In genomic region chr12:111144598-111144997, GRCm38 (mm10) we compare ENCODE assay signal across 30 mouse cellular contexts. TPM values are rescaled to one million over a fixed set of nuclear protein-coding genes. Genes with fewer than 3 reads are reported as not detected.
A peak's percentile ranks its signal among the peaks of the same experiment; 100 is the strongest.
DNase-seq lines count a peak whose midpoint lies in the region; ATAC-seq and TF ChIP-seq lines count a peak whose summit lies in the region.
"Had no signal": no experiment of that assay in that cellular context is flagged by ENCODE, and none has a peak within 500 bp of the region (broad histone marks: within the 10 kb centered on the region; RNA-seq: fewer than 3 reads in every experiment).

No protein-coding gene starts in this region.

- H3K9me3 ChIP-seq in forebrain, embryonic 13.5 days (replicated peaks) = no peaks in the 10 kb centered on the region
- H3K9me3 ChIP-seq in forebrain, embryonic 16.5 days (ENCODE audit: control insufficient read depth, low read length) = no peaks in the 10 kb centered on the region
- no peaks in the 10 kb centered on the region for H3K9me3 ChIP-seq in hindbrain, embryonic 12.5 days (replicated peaks)
- no peaks in the 10 kb centered on the region for H3K9me3 ChIP-seq in hindbrain, embryonic 13.5 days
- H3K9me3 ChIP-seq in neural tube, embryonic 15.5 days (replicated peaks) = no peaks in the 10 kb centered on the region
- H3K9me3 ChIP-seq in liver, postnatal 0 days (ENCODE audit: low read length) = no peaks in the 10 kb centered on the region
- H3K9me3 ChIP-seq: forebrain, embryonic 12.5 days; kidney, embryonic 15.5 days; midbrain, embryonic 15.5 days; neural tube, embryonic 12.5 days had no signal

- DNase-seq in neural tube, embryonic 10.5 days (ENCODE audit: extremely low spot score, low spot score) = no peak
- DNase-seq in liver, postnatal 0 days = no peak
- DNase-seq: adrenal gland, postnatal 10 days; cerebellum, adult 8-10 months; cerebellum, postnatal 25 days; gastrocnemius, adult 2 months; kidney, adult 11 months; lung, adult 18-20 months; thymus, adult 18-20 months; thymus, postnatal 25 days had no signal

- H3K4me2 ChIP-seq in forebrain, embryonic 13.5 days = no peak overlapping the region
- no peak overlapping the region for H3K4me2 ChIP-seq in forebrain, embryonic 16.5 days (ENCODE audit: low read length)
- no peak overlapping the region for H3K4me2 ChIP-seq in hindbrain, embryonic 12.5 days (replicated peaks)
- no peak overlapping the region for H3K4me2 ChIP-seq in hindbrain, embryonic 13.5 days
- no peak overlapping the region for H3K4me2 ChIP-seq in neural tube, embryonic 15.5 days
- H3K4me2 ChIP-seq in liver, postnatal 0 days (ENCODE audit: low read depth, low read length) = no peak overlapping the region
- H3K4me2 ChIP-seq: forebrain, embryonic 12.5 days; kidney, embryonic 15.5 days; midbrain, embryonic 15.5 days; neural tube, embryonic 12.5 days had no signal

- no peaks in the 10 kb centered on the region for H3K36me3 ChIP-seq in forebrain, embryonic 13.5 days (ENCODE audit: poor library complexity, severe bottlenecking)
- no peaks in the 10 kb centered on the region for H3K36me3 ChIP-seq in forebrain, embryonic 16.5 days (ENCODE audit: control insufficient read depth, insufficient read depth)
- no peaks in the 10 kb centered on the region for H3K36me3 ChIP-seq in hindbrain, embryonic 12.5 days
- no peaks in the 10 kb centered on the region for H3K36me3 ChIP-seq in hindbrain, embryonic 13.5 days
- H3K36me3 ChIP-seq in neural tube, embryonic 15.5 days = no peaks in the 10 kb centered on the region
- no peaks in the 10 kb centered on the region for H3K36me3 ChIP-seq in liver, postnatal 0 days (replicated peaks; ENCODE audit: insufficient read depth, low read length)
- H3K36me3 ChIP-seq: forebrain, embryonic 12.5 days; kidney, embryonic 15.5 days; liver, embryonic 12.5 days; midbrain, embryonic 15.5 days; neural tube, embryonic 12.5 days had no signal

- 0 out of 2 replicates have a peak overlapping the region, but pooled peaks have one; percentile 11 for H3K27ac ChIP-seq in forebrain, embryonic 13.5 days
- no peak overlapping the region for H3K27ac ChIP-seq in forebrain, embryonic 16.5 days (ENCODE audit: low read length)
- peak overlapping the region; percentile 2; the same call in 1 of the 2 replicates for H3K27ac ChIP-seq in hindbrain, embryonic 12.5 days
- no peak overlapping the region for H3K27ac ChIP-seq in hindbrain, embryonic 13.5 days
- H3K27ac ChIP-seq in neural tube, embryonic 15.5 days (replicated peaks) = 0 out of 2 replicates have a peak overlapping the region, but pooled peaks have one; percentile 0
- H3K27ac ChIP-seq in liver, postnatal 0 days (ENCODE audit: low read depth) = no peak overlapping the region
- H3K27ac ChIP-seq: kidney, embryonic 15.5 days; liver, embryonic 12.5 days; midbrain, embryonic 15.5 days; neural tube, embryonic 12.5 days; stomach, postnatal 0 days had no signal

- no peak for TF ChIP-seq EP300 in liver, postnatal 0 days (IDR thresholded peaks at IDR 0.05; ENCODE audit: low read depth)

- no peak overlapping the region for H3K9ac ChIP-seq in forebrain, embryonic 13.5 days
- H3K9ac ChIP-seq in forebrain, embryonic 16.5 days (replicated peaks; ENCODE audit: low read depth, low read length) = no peak overlapping the region
- H3K9ac ChIP-seq in hindbrain, embryonic 12.5 days = no peak overlapping the region
- H3K9ac ChIP-seq in hindbrain, embryonic 13.5 days = no peak overlapping the region
- no peak overlapping the region for H3K9ac ChIP-seq in neural tube, embryonic 15.5 days (replicated peaks)
- H3K9ac ChIP-seq in liver, postnatal 0 days (replicated peaks) = no peak overlapping the region
- H3K9ac ChIP-seq: kidney, embryonic 15.5 days; liver, embryonic 12.5 days; midbrain, embryonic 15.5 days; neural tube, embryonic 12.5 days had no signal

- 100% methylated on average over 2 of the region's 2 CpGs for WGBS in forebrain, embryonic 13.5 days
- 93% methylated on average over 2 of the region's 2 CpGs for WGBS in forebrain, embryonic 16.5 days
- WGBS in hindbrain, embryonic 12.5 days = 91% methylated on average over 2 of the region's 2 CpGs
- 98% methylated on average over 2 of the region's 2 CpGs for WGBS in hindbrain, embryonic 13.5 days
- WGBS in neural tube, embryonic 15.5 days = 95% methylated on average over 2 of the region's 2 CpGs
- 82% methylated on average over 2 of the region's 2 CpGs for WGBS in liver, postnatal 0 days (ENCODE audit: insufficient replicate concordance)

- ATAC-seq in forebrain, embryonic 13.5 days = no peak
- no peak for ATAC-seq in forebrain, embryonic 16.5 days
- no peak for ATAC-seq in hindbrain, embryonic 12.5 days (ENCODE audit: low FRiP score)
- ATAC-seq in hindbrain, embryonic 13.5 days (ENCODE audit: low FRiP score) = no peak
- ATAC-seq in neural tube, embryonic 15.5 days (ENCODE audit: low FRiP score) = no peak
- no peak for ATAC-seq in liver, postnatal 0 days
- ATAC-seq: inflammation-experienced regulatory T-cells, adult 6 months; lung, postnatal 0 days; Patski had no signal

- no peaks in the 10 kb centered on the region for H3K27me3 ChIP-seq in forebrain, embryonic 13.5 days
- H3K27me3 ChIP-seq in forebrain, embryonic 16.5 days (replicated peaks; ENCODE audit: control insufficient read depth, insufficient read depth, low read length) = no peaks in the 10 kb centered on the region
- no peaks in the 10 kb centered on the region for H3K27me3 ChIP-seq in hindbrain, embryonic 12.5 days
- H3K27me3 ChIP-seq in hindbrain, embryonic 13.5 days = 0 out of 2 replicates have a peak, but pooled peaks cover 2% of the 10 kb centered on the region
- no peaks in the 10 kb centered on the region for H3K27me3 ChIP-seq in neural tube, embryonic 15.5 days (replicated peaks)
- no peaks in the 10 kb centered on the region for H3K27me3 ChIP-seq in liver, postnatal 0 days (ENCODE audit: insufficient read depth, low read length)
- H3K27me3 ChIP-seq: kidney, embryonic 15.5 days; midbrain, embryonic 15.5 days; neural tube, embryonic 12.5 days; Patski had no signal

- no peak for TF ChIP-seq CTCF in liver, postnatal 0 days (IDR thresholded peaks at IDR 0.05; ENCODE audit: low read depth)

- H3K4me3 ChIP-seq in forebrain, embryonic 13.5 days = no peak overlapping the region
- H3K4me3 ChIP-seq in forebrain, embryonic 16.5 days (replicated peaks; ENCODE audit: low read length) = no peak overlapping the region
- H3K4me3 ChIP-seq in hindbrain, embryonic 12.5 days = no peak overlapping the region
- H3K4me3 ChIP-seq in hindbrain, embryonic 13.5 days = no peak overlapping the region
- H3K4me3 ChIP-seq in neural tube, embryonic 15.5 days (replicated peaks) = no peak overlapping the region
- no peak overlapping the region for H3K4me3 ChIP-seq in liver, postnatal 0 days (ENCODE audit: low read depth, low read length)
- H3K4me3 ChIP-seq: forebrain, embryonic 12.5 days; heart, adult 2 months; kidney, embryonic 15.5 days; liver, embryonic 12.5 days; megakaryocyte, embryonic 14.5 days; midbrain, embryonic 15.5 days; neural tube, embryonic 12.5 days had no signal

- peaks cover 32% of the 10 kb centered on the region for H3K4me1 ChIP-seq in forebrain, embryonic 13.5 days
- peaks cover 26% of the 10 kb centered on the region for H3K4me1 ChIP-seq in forebrain, embryonic 16.5 days (replicated peaks; ENCODE audit: control insufficient read depth, insufficient read depth, low read length)
- peaks cover 36% of the 10 kb centered on the region for H3K4me1 ChIP-seq in hindbrain, embryonic 12.5 days
- H3K4me1 ChIP-seq in hindbrain, embryonic 13.5 days (replicated peaks) = peaks cover 33% of the 10 kb centered on the region
- peaks cover 20% of the 10 kb centered on the region for H3K4me1 ChIP-seq in neural tube, embryonic 15.5 days
- H3K4me1 ChIP-seq in liver, postnatal 0 days (ENCODE audit: insufficient read depth) = peaks cover 9% of the 10 kb centered on the region

RNA-seq across cellular contexts. Expression of gene Traf3, which starts 21.6 kb away (rescaled TPM):
- polyA plus RNA-seq in forebrain, embryonic 13.5 days (2015; fragmentation: Nextera tagmentation; extraction: Ambion mirVana) = 12.8 and 17.2 TPM in 2 replicates
- polyA plus RNA-seq in forebrain, embryonic 16.5 days (2015; fragmentation: Nextera tagmentation; extraction: Ambion mirVana) = 14.0 and 15.8 TPM in 2 replicates
- 23.4 and 23.9 TPM in 2 replicates for polyA plus RNA-seq in hindbrain, embryonic 12.5 days (2016; fragmentation: Nextera tagmentation; extraction: Ambion mirVana)
- polyA plus RNA-seq in hindbrain, embryonic 13.5 days (2015; fragmentation: Nextera tagmentation; extraction: Ambion mirVana) = 15.6 and 17.0 TPM in 2 replicates
- polyA plus RNA-seq in neural tube, embryonic 15.5 days (2015; fragmentation: Nextera tagmentation; extraction: Ambion mirVana) = 16.9 and 19.0 TPM in 2 replicates
- 1.9 and 2.5 TPM in 2 replicates for polyA plus RNA-seq in liver, postnatal 0 days (2015; fragmentation: Nextera tagmentation; extraction: Ambion mirVana)

RNA-seq across cellular contexts. Expression of gene 4930595D18Rik, which starts 39.7 kb away (rescaled TPM):
- polyA plus RNA-seq in forebrain, embryonic 13.5 days (2015; fragmentation: Nextera tagmentation; extraction: Ambion mirVana) = 0.21 TPM in 1 of 2 replicates, not detected in the other
- polyA plus RNA-seq in forebrain, embryonic 16.5 days (2015; fragmentation: Nextera tagmentation; extraction: Ambion mirVana) = not detected in 2 replicates
- polyA plus RNA-seq in hindbrain, embryonic 12.5 days (2016; fragmentation: Nextera tagmentation; extraction: Ambion mirVana) = not detected in 2 replicates
- polyA plus RNA-seq in hindbrain, embryonic 13.5 days (2015; fragmentation: Nextera tagmentation; extraction: Ambion mirVana) = 0.21 TPM in 1 of 2 replicates, not detected in the other
- polyA plus RNA-seq in neural tube, embryonic 15.5 days (2015; fragmentation: Nextera tagmentation; extraction: Ambion mirVana) = not detected in 2 replicates
- not detected in 2 replicates for polyA plus RNA-seq in liver, postnatal 0 days (2015; fragmentation: Nextera tagmentation; extraction: Ambion mirVana)
- polyA plus RNA-seq: embryonic facial prominence, embryonic 11.5 days; forebrain, embryonic 12.5 days; frontal cortex, adult 2 months; heart, adult 2 months; heart, postnatal 0 days; kidney, embryonic 15.5 days; liver, embryonic 12.5 days; lung, postnatal 0 days; neural tube, embryonic 12.5 days; Patski; spleen, adult 2 months; stomach, postnatal 0 days had no signal

Comparison
In these comparisons a context has a peak if more than half of its experiments do, and no peak if none do; other contexts are left out.
1. H3K27ac ChIP-seq: peak in forebrain, embryonic 13.5 days (single experiment), hindbrain, embryonic 12.5 days (single experiment) and neural tube, embryonic 15.5 days (single experiment); none in forebrain, embryonic 16.5 days (single experiment), hindbrain, embryonic 13.5 days (single experiment) and liver, postnatal 0 days (single experiment).